Mouse (Mus musculus) heart, postnatal 0 days (tissue): ENCODE data around the gene Hoxa13. TPM values are rescaled to one million over a fixed set of nuclear protein-coding genes. Genes with fewer than 3 reads are reported as not detected.

Source experiments
- ATAC-seq: fragments of 200-750 bp; cut with Nextera tagmentation; 2 replicates; pipeline ENCODE4 v1.8.0; 2017; ENCODE audit warnings: low read depth, moderate number of reproducible peaks, moderate library complexity; ENCODE audit not compliant: insufficient read depth
- DNase-seq: peaks from one replicate; pipeline ENCODE4 v3.0.0-alpha.2; 2016; ENCODE audit warnings: low spot score
- H3K27ac ChIP-seq: fragments of 300-500 bp; sonication (generic); 2 replicates; pipeline ENCODE4 v1.5.1; 2014; ENCODE audit warnings: low read depth, mild to moderate bottlenecking
- H3K27me3 ChIP-seq: fragments of 300-500 bp; sonication (generic); 2 replicates; pipeline ENCODE4 v1.6.1; 2014; ENCODE audit warnings: low read length, mixed read lengths; ENCODE audit not compliant: control insufficient read depth, insufficient read depth
- H3K36me3 ChIP-seq: fragments of 300-500 bp; sonication (generic); replicated peaks from 2 replicates; pipeline ENCODE4 v1.6.1; 2014; ENCODE audit warnings: low read length, mixed read lengths; ENCODE audit not compliant: control insufficient read depth, insufficient read depth
- H3K4me1 ChIP-seq: fragments of 300-500 bp; sonication (generic); 2 replicates; pipeline ENCODE4 v1.6.1; 2014; ENCODE audit warnings: antibody characterized with exemption; ENCODE audit not compliant: control insufficient read depth, insufficient read depth
- H3K4me2 ChIP-seq: fragments of 300-500 bp; sonication (generic); 2 replicates; pipeline ENCODE4 v1.6.1; 2014; ENCODE audit warnings: low read depth, mild to moderate bottlenecking, low read length, moderate library complexity
- H3K4me3 ChIP-seq: fragments of 300-500 bp; sonication (generic); 2 replicates; pipeline ENCODE4 v1.5.1; 2014; ENCODE audit warnings: low read depth, low read length
- H3K9ac ChIP-seq: fragments of 300-500 bp; sonication (generic); replicated peaks from 2 replicates; pipeline ENCODE4 v1.6.1; 2014; ENCODE audit warnings: low read depth, low read length, mixed read lengths
- H3K9me3 ChIP-seq: fragments of 300-500 bp; sonication (generic); replicated peaks from 2 replicates; pipeline ENCODE4 v1.6.1; 2016; ENCODE audit warnings: low read length; ENCODE audit not compliant: control insufficient read depth
- CTCF ChIP-seq: IDR thresholded peaks from 2 replicates; pipeline ENCODE4 v1.5.1; 2016; ENCODE audit warnings: antibody characterized with exemption, control low read depth, low read depth
- EP300 ChIP-seq: IDR thresholded peaks from 2 replicates; pipeline ENCODE4 v1.6.1; 2016; ENCODE audit warnings: antibody characterized with exemption, low read depth
- WGBS: fragments of 180-500 bp; shearing (Covaris S2); extraction: QIAGEN DNeasy Blood & Tissue Kit; methylation state at CpG from one replicate; pipeline ENCODE4 v1.1.7; 2014; 5-methylcytosine and 5-hydroxymethylcytosine counted together
- polyA plus RNA-seq: library from polyadenylated mRNA; unstranded; fragments of >200 nt; fragmentation: Nextera tagmentation; extraction: Ambion mirVana; gene quantifications from 2 replicates; pipeline ENCODE4 v1.2.1, GENCODE M21; 2015
- total RNA-seq: library from RNA; depleted of rRNA; stranded (reverse); fragments of >200 nt; gene quantifications from 2 replicates; pipeline ENCODE4 v1.2.3, GENCODE M21; 2014; ENCODE audit warnings: low replicate concordance

Gene Hoxa13
- total and polyA plus RNA-seq, 2 experiments from 2014 or later, result not detected

GRCm38 (mm10) chr6:52267691-52268090 is 7.0 kb upstream of the Hoxa13 start:
- DNase-seq, result no peak
- no peak for ATAC-seq
- Histone ChIP-seq H3K27me3 (peaks cover 98% of the 10 kb centered on the region), H3K36me3 (no peaks in the 10 kb centered on the region), H3K4me1 (no peaks in the 10 kb centered on the region), H3K4me2 (no peak overlapping the region), H3K9me3 (no peaks in the 10 kb centered on the region), H3K27ac (no peak overlapping the region), H3K9ac (no peak overlapping the region), H3K4me3 (no peak overlapping the region)
- no peak for TF ChIP-seq EP300
- no peak for TF ChIP-seq CTCF
- 9% methylated on average over 3 of the region's 3 CpGs for WGBS

DNA sequence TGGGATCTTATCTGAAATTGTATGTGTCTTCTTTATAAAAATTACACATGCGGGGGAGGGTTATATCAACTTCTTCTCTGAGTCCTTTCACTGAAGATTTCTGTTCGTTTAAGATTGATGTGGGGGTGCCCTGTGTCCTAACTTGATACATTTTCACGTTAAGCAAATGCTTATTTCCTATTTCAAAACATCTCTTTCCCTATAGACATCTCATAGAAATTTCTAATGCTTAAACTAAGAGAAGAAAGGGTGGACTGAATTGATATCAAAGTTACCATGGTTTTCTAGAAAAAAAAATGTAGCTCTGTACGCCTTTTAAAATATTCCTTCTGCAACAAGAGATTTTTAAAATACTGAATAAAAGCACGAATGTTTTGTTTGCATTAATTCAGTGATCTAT is 6.5 kb upstream of the Hoxa13 start:
- no peaks in the 10 kb centered on the region for H3K36me3 ChIP-seq
- ATAC-seq (no peak), DNase-seq (no peak)
- no peak for TF ChIP-seq CTCF
- no peak for TF ChIP-seq EP300
- no peaks in the 10 kb centered on the region for H3K4me1 ChIP-seq
- no peak overlapping the region for H3K4me2 ChIP-seq
- H3K4me3 ChIP-seq, result no peak overlapping the region
- H3K27ac ChIP-seq, result no peak overlapping the region
- H3K9ac ChIP-seq, result no peak overlapping the region
- H3K9me3 ChIP-seq, result no peaks in the 10 kb centered on the region
- WGBS, result 22% methylated on average over 5 of the region's 5 CpGs
- H3K27me3 ChIP-seq, result peaks cover 98% of the 10 kb centered on the region

GRCm38 (mm10) chr6:52266666-52266985 is 5.9 kb upstream of the Hoxa13 start:
- no peak for ATAC-seq
- DNase-seq, result no peak
- Histone ChIP-seq H3K9me3 (no peaks in the 10 kb centered on the region), H3K4me3 (no peak overlapping the region), H3K4me2 (no peak overlapping the region), H3K9ac (no peak overlapping the region), H3K36me3 (no peaks in the 10 kb centered on the region), H3K4me1 (no peaks in the 10 kb centered on the region), H3K27me3 (peaks cover 99% of the 10 kb centered on the region), H3K27ac (no peak overlapping the region)
- 3% methylated on average over 9 of the region's 9 CpGs for WGBS
- TF ChIP-seq EP300 (no peak), CTCF (no peak)

DNA sequence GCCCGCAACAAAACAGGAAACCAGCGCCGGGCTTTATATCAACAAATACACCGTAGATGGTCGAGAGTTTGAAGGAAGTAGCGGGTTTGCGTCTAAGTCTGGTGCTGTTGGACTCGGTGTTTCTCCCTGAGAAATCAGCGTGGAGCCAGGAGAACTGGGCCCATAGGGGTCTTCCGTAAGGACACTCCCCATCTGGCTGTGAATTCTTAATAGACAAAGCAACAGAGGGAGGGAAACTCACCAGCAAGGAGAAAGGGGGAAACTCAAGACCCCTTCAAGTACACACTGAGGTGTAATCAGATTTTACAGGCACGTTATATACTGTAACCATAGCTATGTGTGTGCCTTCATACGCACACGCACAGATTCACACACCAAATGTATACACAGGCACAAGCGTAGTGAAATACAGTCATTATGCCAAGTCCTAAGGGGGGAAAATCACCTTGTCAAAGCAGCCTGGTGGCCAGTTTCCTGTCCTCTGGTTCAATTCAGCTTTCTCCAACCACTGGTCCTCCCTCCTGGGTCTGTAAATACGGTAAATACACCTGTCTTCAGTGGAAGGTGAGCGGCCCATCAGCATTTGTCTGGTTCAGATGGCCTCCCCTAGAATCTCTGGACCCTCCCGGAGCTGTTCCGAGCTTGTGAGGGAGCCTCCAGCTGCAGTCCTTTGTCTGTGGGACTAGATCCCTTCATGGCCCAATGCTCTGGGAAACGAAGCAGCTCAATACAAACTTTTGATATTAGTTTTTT is 5.4 kb upstream of the Hoxa13 start:
- Histone ChIP-seq H3K27ac (no peak overlapping the region), H3K36me3 (no peaks in the 10 kb centered on the region), H3K27me3 (peaks cover 99% of the 10 kb centered on the region), H3K9me3 (no peaks in the 10 kb centered on the region), H3K4me3 (no peak overlapping the region), H3K9ac (no peak overlapping the region), H3K4me2 (no peak overlapping the region), H3K4me1 (no peaks in the 10 kb centered on the region)
- 2% methylated on average over 19 of the region's 19 CpGs for WGBS
- DNase-seq, result no peak
- ATAC-seq, result no peak
- TF ChIP-seq EP300, result no peak
- TF ChIP-seq CTCF, result no peak

DNA sequence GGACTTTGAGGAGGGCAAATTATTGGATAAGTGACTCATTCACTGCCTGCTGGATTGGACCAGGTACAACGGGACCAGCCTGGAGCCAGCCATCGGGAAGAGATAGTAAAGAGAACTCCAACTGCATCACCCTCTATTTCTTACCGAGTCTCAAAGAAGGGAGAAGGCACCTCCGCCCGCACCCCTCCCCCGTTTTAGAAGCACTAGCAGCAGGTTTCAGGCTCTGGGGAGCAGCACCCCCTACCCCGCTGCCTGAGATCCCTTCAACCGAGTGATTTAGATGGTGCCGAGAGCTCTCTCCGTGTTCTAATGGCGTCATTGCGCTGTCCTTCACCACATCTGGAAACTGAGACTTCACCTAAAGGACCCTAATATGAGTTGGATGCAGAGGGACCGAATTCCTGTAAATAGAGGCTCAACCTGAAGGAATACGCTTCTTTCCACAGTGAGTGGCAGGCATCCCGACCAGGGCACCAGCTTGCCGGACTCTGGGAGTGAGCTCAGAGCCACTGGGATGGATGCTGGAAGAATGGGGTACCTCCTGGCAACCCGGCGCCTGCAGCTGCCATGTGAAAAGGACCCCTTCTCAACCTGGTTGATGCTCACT is 4.7 kb upstream of the Hoxa13 start:
- ATAC-seq, result no peak
- H3K9ac ChIP-seq, result no peak overlapping the region
- TF ChIP-seq CTCF, result no peak
- TF ChIP-seq EP300, result no peak
- no peak overlapping the region for H3K4me3 ChIP-seq
- WGBS, result 4% methylated on average over 18 of the region's 18 CpGs
- no peaks in the 10 kb centered on the region for H3K9me3 ChIP-seq
- peaks cover 5% of the 10 kb centered on the region; the same call in 1 of the 2 replicates for H3K4me1 ChIP-seq
- no peak overlapping the region for H3K4me2 ChIP-seq
- H3K36me3 ChIP-seq, result no peaks in the 10 kb centered on the region
- no peak for DNase-seq
- H3K27me3 ChIP-seq, result peaks cover 99% of the 10 kb centered on the region
- no peak overlapping the region for H3K27ac ChIP-seq
